Mouse (Mus musculus) kidney, embryonic 14.5 days (tissue): Measurements from ENCODE around the gene Gm45521. TPM values are rescaled to one million over a fixed set of nuclear protein-coding genes. Genes with fewer than 3 reads are reported as not detected.

Source experiments
- ATAC-seq: fragments of 200-750 bp; cut with Nextera tagmentation; 2 replicates; pipeline ENCODE4 v1.8.0; 2017; ENCODE audit warnings: moderate number of reproducible peaks, mild to moderate bottlenecking, moderate TSS enrichment, moderate library complexity; ENCODE audit not compliant: low FRiP score, low TSS enrichment
- H3K27ac ChIP-seq: fragments of 300-500 bp; sonication (generic); 2 replicates; pipeline ENCODE4 v1.5.1; 2014; ENCODE audit warnings: low read depth, mild to moderate bottlenecking, low read length, moderate library complexity, mixed read lengths
- H3K27me3 ChIP-seq: fragments of 300-500 bp; sonication (generic); 2 replicates; pipeline ENCODE4 v1.6.1; 2014; ENCODE audit warnings: mild to moderate bottlenecking, low read length; ENCODE audit not compliant: control insufficient read depth, insufficient read depth
- H3K36me3 ChIP-seq: fragments of 300-500 bp; sonication (generic); 2 replicates; pipeline ENCODE4 v1.6.1; 2014; ENCODE audit warnings: low read length, mixed read lengths; ENCODE audit not compliant: control insufficient read depth, insufficient read depth
- H3K4me1 ChIP-seq: fragments of 300-500 bp; sonication (generic); 2 replicates; pipeline ENCODE4 v1.6.1; 2014; ENCODE audit warnings: low read length, mixed read lengths; ENCODE audit not compliant: control insufficient read depth, insufficient read depth
- H3K4me2 ChIP-seq: fragments of 300-500 bp; sonication (generic); replicated peaks from 2 replicates; pipeline ENCODE4 v1.6.1; 2014; ENCODE audit warnings: low read depth, mild to moderate bottlenecking, low read length
- H3K4me3 ChIP-seq: fragments of 300-500 bp; sonication (generic); 2 replicates; pipeline ENCODE4 v1.5.1; 2014; ENCODE audit warnings: mild to moderate bottlenecking, low read length
- H3K9ac ChIP-seq: fragments of 300-500 bp; sonication (generic); 2 replicates; pipeline ENCODE4 v1.6.1; 2014; ENCODE audit warnings: low read depth, mild to moderate bottlenecking, low read length, moderate library complexity
- H3K9me3 ChIP-seq: fragments of 300-500 bp; sonication (generic); 2 replicates; pipeline ENCODE4 v1.6.1; 2016; ENCODE audit warnings: low read length; ENCODE audit not compliant: control insufficient read depth
- WGBS: fragments of 180-500 bp; shearing (Covaris S2); extraction: QIAGEN DNeasy Blood & Tissue Kit; methylation state at CpG from one replicate; pipeline ENCODE4 v1.1.7; 2014; 5-methylcytosine and 5-hydroxymethylcytosine counted together
- polyA plus RNA-seq: library from polyadenylated mRNA; unstranded; fragments of >200 nt; fragmentation: Nextera tagmentation; extraction: Ambion mirVana; gene quantifications from 2 replicates; pipeline ENCODE4 v1.2.1, GENCODE M21; 2014

The Gm45521 gene
- polyA plus RNA-seq, 1 experiment from 2014 or later, result not detected

DNA sequence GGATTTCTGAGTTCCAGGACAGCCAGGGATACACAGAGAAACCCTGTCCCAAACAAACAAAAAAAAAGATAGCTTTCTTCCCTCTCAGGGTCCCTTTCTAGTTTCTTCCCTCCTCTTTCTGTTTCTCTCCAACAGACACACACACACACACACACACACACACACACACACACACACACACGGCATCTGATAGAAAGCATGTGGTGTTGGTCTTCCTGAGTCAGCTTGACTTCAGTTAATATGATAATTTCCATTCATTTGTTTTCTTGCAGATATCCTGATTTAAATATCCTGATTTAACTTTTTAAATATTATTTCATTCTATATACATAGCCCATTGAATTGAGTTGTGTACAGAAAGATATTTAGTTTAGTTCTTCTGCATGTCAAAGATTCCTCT is 28.7 kb upstream of the Gm45521 start:
- 76% methylated on average over 1 of the region's 1 CpGs for WGBS
- Histone ChIP-seq H3K4me1 (no peaks in the 10 kb centered on the region), H3K4me2 (no peak overlapping the region), H3K36me3 (peaks cover 75% of the 10 kb centered on the region), H3K9me3 (no peaks in the 10 kb centered on the region), H3K4me3 (no peak overlapping the region), H3K9ac (no peak overlapping the region), H3K27ac (no peak overlapping the region), H3K27me3 (no peaks in the 10 kb centered on the region)
- ATAC-seq, result no peak

DNA sequence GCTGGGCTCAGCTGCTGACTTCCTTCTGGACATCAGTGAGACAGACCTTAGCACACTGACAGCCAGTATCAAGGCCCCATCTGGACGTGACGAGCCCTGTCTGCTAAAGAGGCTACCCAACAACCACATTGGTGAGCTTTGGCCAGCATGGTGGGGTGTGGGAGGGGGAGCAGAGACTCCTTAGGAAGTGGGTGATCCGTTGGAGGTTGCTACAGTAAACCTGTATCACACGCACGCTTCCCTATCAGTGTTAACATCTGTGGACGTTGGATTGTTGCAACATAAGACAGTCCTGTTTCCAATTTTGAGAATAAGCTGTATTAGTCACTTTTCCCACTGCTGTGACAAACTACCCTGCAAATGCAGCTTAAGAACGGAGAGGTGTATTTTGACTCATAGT is 28.1 kb upstream of the Gm45521 start:
- Histone ChIP-seq H3K27ac (no peak overlapping the region), H3K27me3 (no peaks in the 10 kb centered on the region), H3K4me3 (no peak overlapping the region), H3K9ac (no peak overlapping the region), H3K4me2 (no peak overlapping the region), H3K4me1 (no peaks in the 10 kb centered on the region), H3K9me3 (no peaks in the 10 kb centered on the region), H3K36me3 (peaks cover 78% of the 10 kb centered on the region)
- ATAC-seq, result no peak
- 84% methylated on average over 7 of the region's 7 CpGs for WGBS

DNA sequence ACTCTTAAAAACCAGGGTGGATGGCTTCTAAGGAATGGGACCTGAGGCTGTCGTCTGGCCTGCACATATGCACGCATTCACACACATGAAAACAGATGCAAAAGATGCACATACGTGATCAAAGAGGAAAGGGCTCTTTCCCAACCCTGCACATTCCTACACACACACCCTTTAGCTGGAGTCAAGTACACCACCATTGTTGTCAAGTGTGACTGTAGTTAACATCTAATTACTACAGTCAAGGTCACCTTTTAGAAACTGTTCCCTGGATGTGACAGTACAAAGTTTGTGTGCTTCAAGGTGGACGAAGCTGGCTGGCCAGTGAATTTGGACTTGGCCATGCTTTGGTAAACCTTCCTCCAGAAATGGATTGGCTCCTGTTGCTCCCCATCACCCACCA is 24.9 kb upstream of the Gm45521 start:
- 97% methylated on average over 4 of the region's 4 CpGs for WGBS
- Histone ChIP-seq H3K4me3 (no peak overlapping the region), H3K36me3 (peaks cover 78% of the 10 kb centered on the region)

DNA sequence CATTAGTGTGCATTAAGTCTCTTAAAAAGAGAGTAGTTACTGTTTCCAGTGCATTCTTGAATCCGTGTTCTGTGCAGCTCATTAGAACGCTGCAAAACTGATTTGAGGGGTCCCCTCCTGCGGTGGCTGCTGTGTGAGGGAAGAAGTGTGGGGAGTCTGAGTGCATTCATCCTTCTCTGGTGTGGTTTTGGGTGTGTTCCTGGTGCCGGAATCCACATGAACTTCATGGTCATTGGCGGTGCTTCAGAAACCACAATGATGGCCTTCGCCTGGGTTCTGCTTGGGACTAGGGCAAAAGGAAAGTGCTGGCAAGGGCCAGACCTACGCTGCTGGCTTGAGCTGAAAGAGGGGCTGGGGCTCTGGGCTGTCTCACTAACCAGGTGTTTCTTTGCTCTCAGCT is 22.9 kb upstream of the Gm45521 start:
- 93% methylated on average over 7 of the region's 7 CpGs for WGBS
- Histone ChIP-seq H3K27ac (no peak overlapping the region), H3K4me2 (no peak overlapping the region), H3K9me3 (no peaks in the 10 kb centered on the region), H3K36me3 (peaks cover 65% of the 10 kb centered on the region), H3K4me3 (no peak overlapping the region), H3K4me1 (no peaks in the 10 kb centered on the region), H3K9ac (no peak overlapping the region), H3K27me3 (no peaks in the 10 kb centered on the region)
- no peak for ATAC-seq

More for the DNA sequence above, 24.9 kb upstream of the Gm45521 start:
- no peak overlapping the region for H3K27ac ChIP-seq
- no peaks in the 10 kb centered on the region for H3K9me3 ChIP-seq
- H3K27me3 ChIP-seq, result no peaks in the 10 kb centered on the region
- no peak overlapping the region for H3K9ac ChIP-seq
- H3K4me1 ChIP-seq, result no peaks in the 10 kb centered on the region
- ATAC-seq, result no peak
- H3K4me2 ChIP-seq, result no peak overlapping the region

DNA sequence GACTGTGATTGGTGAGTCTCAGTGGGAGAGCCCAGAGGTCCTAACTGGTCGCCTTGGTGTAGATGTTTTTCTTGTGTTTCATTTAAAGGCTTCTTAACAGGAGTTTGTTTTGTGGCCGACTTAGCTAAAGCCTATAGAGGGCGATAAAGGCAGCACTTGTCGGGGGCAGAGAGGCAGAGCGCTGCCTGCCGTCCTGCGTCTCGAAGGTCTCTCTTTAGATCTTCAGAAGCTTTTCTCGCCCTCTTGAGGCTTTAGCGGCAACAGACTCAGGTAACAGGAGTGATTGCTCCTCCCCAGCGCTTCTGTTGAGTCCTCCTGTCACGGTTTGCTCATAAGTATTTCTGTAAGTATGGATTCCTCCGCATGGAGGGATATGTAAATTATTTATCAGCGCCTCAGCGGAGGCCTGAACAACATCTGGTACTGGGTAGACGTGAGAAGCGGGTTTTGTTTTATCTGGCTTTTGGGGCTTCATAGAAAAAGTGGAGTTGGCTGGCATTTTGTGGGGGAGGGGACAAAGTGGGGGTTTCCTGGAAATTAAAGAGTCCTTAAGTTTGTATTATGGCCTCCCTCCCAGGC is 19.9 kb upstream of the Gm45521 start:
- Histone ChIP-seq H3K4me1 (no peaks in the 10 kb centered on the region), H3K36me3 (peaks cover 44% of the 10 kb centered on the region), H3K9ac (no peak overlapping the region), H3K4me3 (no peak overlapping the region), H3K27ac (no peak overlapping the region), H3K9me3 (no peaks in the 10 kb centered on the region), H3K27me3 (no peaks in the 10 kb centered on the region), H3K4me2 (no peak overlapping the region)
- WGBS, result 25% methylated on average over 17 of the region's 17 CpGs
- ATAC-seq, result peak; percentile 82

DNA sequence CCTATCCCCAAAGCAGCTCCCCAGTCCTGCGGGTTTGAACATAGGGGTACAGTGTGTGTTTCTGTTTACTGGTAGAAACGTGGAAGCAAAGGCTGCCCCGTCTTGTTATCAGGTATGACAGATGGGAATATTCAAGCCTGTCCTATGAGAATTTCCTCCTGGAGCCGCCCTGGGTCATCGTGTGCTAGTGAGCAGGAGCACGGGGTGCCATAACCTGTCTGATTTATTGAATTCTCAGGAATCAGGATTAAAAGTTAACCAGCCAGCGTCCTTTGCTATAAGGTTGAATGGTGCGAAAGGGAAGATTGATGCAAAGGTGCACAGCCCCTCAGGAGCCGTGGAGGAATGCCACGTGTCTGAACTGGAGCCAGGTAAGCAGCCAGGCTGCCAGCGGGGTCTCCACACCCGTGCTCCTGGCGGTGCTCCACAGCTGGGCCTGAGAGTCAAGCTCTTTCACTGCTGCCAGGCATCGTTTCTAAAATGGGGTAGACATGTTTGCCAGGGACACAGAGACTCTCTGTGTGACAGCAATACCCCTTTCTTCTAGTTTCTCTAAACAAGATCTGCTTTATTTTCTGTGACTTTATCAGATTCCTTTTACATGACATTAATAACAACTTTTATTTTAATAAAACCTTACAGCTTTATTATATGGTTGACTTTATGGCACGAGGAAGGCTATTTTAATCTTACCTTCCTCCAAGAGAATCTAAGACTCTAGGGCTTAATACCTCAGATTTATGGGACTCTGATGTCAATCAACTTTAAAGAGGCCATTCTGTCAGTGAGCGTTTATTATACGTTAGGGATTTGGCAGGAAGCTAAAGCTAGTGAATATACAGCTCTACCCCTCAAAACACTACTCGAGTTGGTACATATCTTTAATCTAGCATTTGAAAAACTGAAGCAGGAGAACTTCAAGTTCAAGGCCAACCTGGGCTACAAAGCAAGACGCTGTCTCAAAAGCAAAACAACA is 18.0 kb upstream of the Gm45521 start:
- Histone ChIP-seq H3K9ac (no peak overlapping the region), H3K27me3 (no peaks in the 10 kb centered on the region), H3K27ac (no peak overlapping the region), H3K4me1 (peaks cover 3% of the 10 kb centered on the region; the same call in 1 of the 2 replicates), H3K4me2 (no peak overlapping the region), H3K36me3 (peaks cover 41% of the 10 kb centered on the region), H3K4me3 (no peak overlapping the region), H3K9me3 (no peaks in the 10 kb centered on the region)
- 80% methylated on average over 19 of the region's 19 CpGs for WGBS
- no peak for ATAC-seq

DNA sequence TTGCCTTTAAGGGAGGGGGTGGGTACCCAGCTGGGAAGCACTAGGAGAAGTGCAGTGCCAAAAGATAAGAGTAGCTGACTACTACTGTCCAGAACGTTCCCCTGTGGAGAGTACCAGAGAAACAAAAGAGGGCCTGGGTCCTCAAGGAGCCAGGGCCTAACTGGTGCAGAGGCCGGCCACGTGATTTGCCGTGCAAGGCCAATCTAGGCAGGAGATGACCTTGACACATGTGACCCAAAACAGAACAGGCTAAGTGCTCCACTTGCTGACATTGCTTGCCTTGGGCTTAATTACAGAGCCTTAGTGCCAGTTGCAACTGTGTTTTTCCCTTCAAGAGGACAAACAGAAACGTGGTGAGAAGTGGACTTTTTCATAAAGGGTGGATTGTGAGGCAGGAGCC is 15.7 kb upstream of the Gm45521 start:
- no peak overlapping the region for H3K4me3 ChIP-seq
- peaks cover 3% of the 10 kb centered on the region; the same call in 1 of the 2 replicates for H3K4me1 ChIP-seq
- no peak overlapping the region for H3K27ac ChIP-seq
- H3K27me3 ChIP-seq, result no peaks in the 10 kb centered on the region
- no peak for ATAC-seq
- H3K4me2 ChIP-seq, result no peak overlapping the region
- no peaks in the 10 kb centered on the region for H3K9me3 ChIP-seq
- no peak overlapping the region for H3K9ac ChIP-seq
- H3K36me3 ChIP-seq, result peaks cover 27% of the 10 kb centered on the region
- 88% methylated on average over 5 of the region's 5 CpGs for WGBS

DNA sequence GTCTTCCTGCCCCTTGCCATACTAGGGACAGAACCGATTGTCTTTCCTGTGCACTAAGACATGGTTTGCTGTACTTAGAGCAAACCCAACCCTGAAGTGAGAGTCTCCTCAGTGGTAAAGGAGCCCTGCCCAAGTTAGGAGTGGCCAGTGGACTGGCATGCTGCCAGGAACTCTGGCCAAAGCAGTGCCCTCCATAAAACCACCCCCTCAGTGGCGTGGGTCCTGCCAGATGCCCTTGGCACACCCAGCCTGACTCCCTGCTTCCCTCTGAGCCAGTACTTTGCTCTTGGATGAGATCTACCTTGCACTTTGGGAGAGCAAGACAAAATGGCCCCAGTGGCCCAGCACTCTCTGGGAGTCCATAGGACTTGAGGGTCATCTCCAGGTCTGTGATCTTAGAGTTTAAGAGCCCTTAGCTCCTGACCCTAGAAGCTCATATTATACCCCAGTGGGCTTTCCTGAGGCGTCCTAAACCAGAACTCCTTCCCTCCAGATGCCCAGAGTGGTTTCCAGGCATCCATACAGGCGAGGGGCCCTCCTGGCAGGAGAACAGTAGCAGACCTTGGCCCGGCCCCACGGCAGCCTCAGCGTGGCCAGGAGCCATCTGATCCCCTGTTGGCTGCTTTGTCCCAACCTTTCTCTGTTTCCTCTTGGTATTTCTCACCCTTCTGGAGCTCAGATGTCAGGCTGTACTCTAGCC is 13.8 kb upstream of the Gm45521 start:
- 69% methylated on average over 7 of the region's 7 CpGs for WGBS
- Histone ChIP-seq H3K27ac (no peak overlapping the region), H3K4me2 (no peak overlapping the region), H3K9me3 (no peaks in the 10 kb centered on the region), H3K4me1 (peaks cover 3% of the 10 kb centered on the region; the same call in 1 of the 2 replicates), H3K27me3 (no peaks in the 10 kb centered on the region), H3K9ac (no peak overlapping the region), H3K36me3 (peaks cover 30% of the 10 kb centered on the region), H3K4me3 (no peak overlapping the region)
- 0 out of 2 replicates have a peak, but pooled peaks have one; percentile 21 for ATAC-seq

DNA sequence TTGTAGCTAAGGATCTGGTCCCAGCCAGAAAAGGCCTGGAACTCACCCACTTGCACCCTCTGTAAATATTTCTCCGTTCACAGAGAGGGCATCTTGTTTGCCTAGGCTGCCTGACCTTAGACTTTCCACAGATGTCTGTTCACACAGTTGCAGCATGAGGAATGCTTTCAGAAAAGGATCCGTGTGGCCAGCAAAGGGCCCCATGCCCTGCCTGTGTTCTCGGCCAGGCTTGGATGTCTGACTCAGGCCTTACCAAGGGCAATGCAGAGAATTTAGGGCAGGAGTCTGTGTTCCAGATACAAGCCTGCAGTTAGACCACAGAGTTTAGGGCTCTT is 13.3 kb upstream of the Gm45521 start:
- no peak overlapping the region for H3K27ac ChIP-seq
- no peaks in the 10 kb centered on the region for H3K9me3 ChIP-seq
- no peak overlapping the region for H3K4me2 ChIP-seq
- peaks cover 33% of the 10 kb centered on the region for H3K36me3 ChIP-seq
- no peak overlapping the region for H3K9ac ChIP-seq
- no peaks in the 10 kb centered on the region for H3K27me3 ChIP-seq
- peaks cover 3% of the 10 kb centered on the region; the same call in 1 of the 2 replicates for H3K4me1 ChIP-seq
- ATAC-seq, result no peak
- no peak overlapping the region for H3K4me3 ChIP-seq
- WGBS, result 81% methylated on average over 3 of the region's 3 CpGs
